Mouse (Mus musculus) kidney, embryonic 16.5 days (tissue): ENCODE data around the gene Espl1. TPM values are rescaled to one million over a fixed set of nuclear protein-coding genes. Genes with fewer than 3 reads are reported as not detected.

ENCODE experiments used
- ATAC-seq: fragments of 200-750 bp; cut with Nextera tagmentation; 2 replicates; pipeline ENCODE4 v1.8.0; 2017; ENCODE audit warnings: moderate TSS enrichment; ENCODE audit not compliant: low FRiP score, low TSS enrichment
- H3K27ac ChIP-seq: fragments of 300-500 bp; sonication (generic); 2 replicates; pipeline ENCODE4 v1.5.1; 2014; ENCODE audit warnings: low read length
- H3K27me3 ChIP-seq: fragments of 300-500 bp; sonication (generic); 2 replicates; pipeline ENCODE4 v1.6.1; 2014; ENCODE audit warnings: low read length, control low read depth, mixed read lengths; ENCODE audit not compliant: insufficient read depth
- H3K36me3 ChIP-seq: fragments of 300-500 bp; sonication (generic); 2 replicates; pipeline ENCODE4 v1.6.1; 2014; ENCODE audit warnings: low read length, control low read depth, mixed read lengths; ENCODE audit not compliant: insufficient read depth
- H3K4me1 ChIP-seq: fragments of 300-500 bp; sonication (generic); 2 replicates; pipeline ENCODE4 v1.6.1; 2014; ENCODE audit warnings: low read length, control low read depth, mixed read lengths; ENCODE audit not compliant: insufficient read depth
- H3K4me2 ChIP-seq: fragments of 300-500 bp; sonication (generic); replicated peaks from 2 replicates; pipeline ENCODE4 v1.6.1; 2014; ENCODE audit warnings: low read depth, low read length
- H3K4me3 ChIP-seq: fragments of 300-500 bp; sonication (generic); 2 replicates; pipeline ENCODE4 v1.5.1; 2014; ENCODE audit warnings: mild to moderate bottlenecking, low read length
- H3K9ac ChIP-seq: fragments of 300-500 bp; sonication (generic); replicated peaks from 2 replicates; pipeline ENCODE4 v1.6.1; 2014; ENCODE audit warnings: low read length
- H3K9me3 ChIP-seq: fragments of 300-500 bp; sonication (generic); 2 replicates; pipeline ENCODE4 v1.6.1; 2016; ENCODE audit warnings: low read length, control low read depth
- WGBS: fragments of 180-500 bp; shearing (Covaris S2); extraction: QIAGEN DNeasy Blood & Tissue Kit; methylation state at CpG from one replicate; pipeline ENCODE4 v1.1.7; 2014; 5-methylcytosine and 5-hydroxymethylcytosine counted together
- polyA plus RNA-seq: library from polyadenylated mRNA; unstranded; fragments of >200 nt; fragmentation: Nextera tagmentation; extraction: Ambion mirVana; gene quantifications from 2 replicates; pipeline ENCODE4 v1.2.1, GENCODE M21; 2015

Espl1 gene
- polyA plus RNA-seq, 1 experiment from 2014 or later = 33.6 TPM

DNA sequence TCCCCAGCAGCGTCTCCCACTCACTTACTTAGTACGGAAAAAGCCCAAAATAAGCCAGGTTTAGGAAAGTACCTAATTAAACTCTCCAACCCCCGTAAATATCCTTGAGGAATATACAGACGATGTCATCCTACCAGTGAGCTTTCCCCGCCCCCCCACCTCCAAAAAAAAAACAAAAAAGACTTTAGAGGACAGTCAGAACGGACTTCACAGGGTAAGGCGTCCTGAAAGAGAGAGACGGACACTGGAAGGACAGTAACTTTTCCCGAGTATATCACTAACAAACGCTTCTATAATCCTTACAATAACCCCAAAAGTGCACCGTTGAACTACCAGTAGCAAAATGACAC is 54.9 kb downstream of the Espl1 start:
- H3K27me3 ChIP-seq = no peaks in the 10 kb centered on the region
- peaks cover 11% of the 10 kb centered on the region for H3K4me1 ChIP-seq
- H3K4me2 ChIP-seq = peak overlapping the region; percentile 63
- peak; percentile 31; the same call in 1 of the 2 replicates for ATAC-seq
- peak overlapping the region; percentile 95 for H3K4me3 ChIP-seq
- H3K36me3 ChIP-seq = peaks cover 12% of the 10 kb centered on the region
- 9% methylated on average over 11 of the region's 11 CpGs for WGBS
- no peaks in the 10 kb centered on the region for H3K9me3 ChIP-seq
- peak overlapping the region; percentile 73 for H3K27ac ChIP-seq
- H3K9ac ChIP-seq = peak overlapping the region; percentile 67

DNA sequence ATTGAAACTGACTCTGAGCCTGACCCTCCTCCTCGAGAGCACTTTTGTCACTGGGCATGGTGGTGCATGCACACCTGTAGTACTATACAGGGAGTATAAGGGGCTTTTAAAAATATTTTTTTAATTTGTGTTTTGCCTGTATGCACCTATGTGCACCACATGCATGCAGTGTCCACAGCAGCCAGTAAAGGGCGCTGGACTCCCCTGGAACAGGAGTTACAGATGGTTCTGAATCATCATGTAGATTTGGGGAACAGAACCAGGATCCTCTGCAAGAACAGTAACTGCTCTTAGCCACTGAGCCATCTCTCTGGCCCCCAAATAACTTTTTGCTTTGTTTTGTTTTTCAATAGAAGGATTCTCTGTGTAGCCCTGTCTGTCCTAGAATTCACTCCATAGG is 56.1 kb downstream of the Espl1 start:
- peaks cover 6% of the 10 kb centered on the region; the same call in 1 of the 2 replicates for H3K36me3 ChIP-seq
- H3K27me3 ChIP-seq = no peaks in the 10 kb centered on the region
- H3K4me1 ChIP-seq = peaks cover 18% of the 10 kb centered on the region
- no peak overlapping the region for H3K4me2 ChIP-seq
- no peak overlapping the region for H3K27ac ChIP-seq
- no peak for ATAC-seq
- H3K4me3 ChIP-seq = no peak overlapping the region
- 60% methylated on average over 2 of the region's 2 CpGs for WGBS
- no peak overlapping the region for H3K9ac ChIP-seq
- no peaks in the 10 kb centered on the region for H3K9me3 ChIP-seq

DNA sequence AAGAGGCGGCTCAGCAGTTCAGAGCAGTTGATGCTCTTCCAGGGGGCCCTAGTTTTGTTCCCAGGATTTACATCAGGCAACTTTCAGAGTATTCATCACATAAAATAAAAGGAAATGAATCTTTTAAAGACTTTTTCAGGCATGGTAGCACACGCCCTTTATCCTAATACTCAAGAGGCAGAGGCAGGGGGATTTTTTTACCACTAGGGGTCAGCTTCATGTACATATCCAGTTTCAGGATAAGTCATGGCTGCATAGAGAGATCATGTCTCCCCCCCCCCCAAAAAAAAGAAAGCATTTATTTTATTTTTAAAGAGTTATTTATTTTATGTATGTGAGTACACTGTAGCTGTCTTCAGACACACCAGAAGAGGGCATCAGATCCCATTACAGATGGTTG is 57.9 kb downstream of the Espl1 start:
- Histone ChIP-seq H3K27me3 (peaks cover 11% of the 10 kb centered on the region), H3K36me3 (no peaks in the 10 kb centered on the region), H3K9me3 (no peaks in the 10 kb centered on the region), H3K4me1 (peaks cover 30% of the 10 kb centered on the region), H3K4me2 (no peak overlapping the region), H3K27ac (no peak overlapping the region), H3K9ac (no peak overlapping the region), H3K4me3 (no peak overlapping the region)
- ATAC-seq = no peak
- WGBS = 78% methylated on average over 2 of the region's 2 CpGs

DNA sequence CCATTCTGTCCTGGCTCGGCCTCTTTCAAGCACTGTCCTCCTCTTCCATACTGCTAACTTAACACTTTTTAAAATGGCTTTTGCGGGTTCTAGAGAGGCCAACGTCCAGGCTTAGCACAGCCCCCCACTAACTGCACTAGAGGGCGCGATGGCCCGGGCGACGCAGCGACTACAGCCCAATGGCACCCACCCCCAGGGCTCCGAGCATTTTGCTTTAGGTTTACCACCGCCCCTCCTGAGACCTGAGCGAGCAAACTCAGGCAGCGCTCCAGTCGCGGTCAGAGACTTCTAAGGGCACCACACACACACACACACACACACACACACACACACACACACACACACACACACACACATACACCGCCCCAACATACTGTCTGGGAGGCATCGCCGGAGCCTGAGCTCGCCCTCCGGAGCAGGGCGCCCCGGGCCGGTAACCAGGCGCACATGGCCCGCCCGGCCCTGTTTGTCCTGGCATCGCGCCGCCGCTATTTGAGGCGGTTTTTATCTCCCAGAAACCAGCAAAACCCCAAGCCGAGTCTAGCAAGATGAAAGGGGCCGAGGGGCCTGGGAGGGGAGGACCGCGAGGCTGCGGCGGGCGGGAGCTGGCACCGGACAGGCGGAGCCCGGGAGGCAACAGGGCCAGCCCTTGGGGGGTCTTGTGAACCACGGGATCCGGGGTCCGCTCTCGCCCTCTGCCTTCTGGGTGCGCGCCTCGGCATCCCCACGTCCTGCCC is 59.2 kb downstream of the Espl1 start:
- H3K4me3 ChIP-seq = peak overlapping the region; percentile 59
- peaks cover 12% of the 10 kb centered on the region for H3K27me3 ChIP-seq
- H3K4me1 ChIP-seq = peaks cover 23% of the 10 kb centered on the region
- H3K9ac ChIP-seq = peak overlapping the region; percentile 86
- ATAC-seq = peak; percentile 50
- under 1% methylated on average over 44 of the region's 49 CpGs for WGBS
- no peaks in the 10 kb centered on the region for H3K9me3 ChIP-seq
- peak overlapping the region; percentile 92 for H3K27ac ChIP-seq
- no peaks in the 10 kb centered on the region for H3K36me3 ChIP-seq
- peak overlapping the region; percentile 95 for H3K4me2 ChIP-seq

DNA sequence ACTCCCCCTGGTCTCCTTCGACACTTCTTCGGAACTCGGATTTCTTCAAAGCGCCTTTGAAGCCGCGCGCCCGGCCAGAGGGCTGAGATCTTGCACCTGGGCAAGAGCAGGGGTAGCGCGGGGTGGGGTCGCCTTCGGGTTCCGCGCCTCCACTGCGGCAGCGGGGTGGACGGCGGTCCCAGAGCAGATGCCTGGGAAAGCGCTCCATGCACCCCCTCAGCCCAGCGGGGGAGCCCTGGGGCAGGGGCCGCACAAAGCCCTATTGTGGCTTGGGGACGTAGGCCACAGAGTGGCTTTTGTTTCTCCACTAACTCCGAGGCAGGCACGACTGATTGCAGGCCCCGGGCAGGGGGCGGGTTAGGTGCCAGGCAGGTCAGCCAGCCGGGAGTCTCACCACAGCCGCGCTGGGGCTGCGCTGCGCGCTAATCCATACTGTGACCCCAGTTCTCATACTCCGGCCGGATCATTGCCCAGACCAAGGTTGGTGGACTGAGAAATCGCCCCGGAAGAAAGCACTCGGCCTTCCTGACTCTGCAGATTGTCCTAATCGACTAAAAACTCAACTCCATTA is 59.9 kb downstream of the Espl1 start:
- Histone ChIP-seq H3K4me3 (peak overlapping the region; percentile 59), H3K4me2 (peak overlapping the region; percentile 95), H3K27ac (peak overlapping the region; percentile 92), H3K27me3 (peaks cover 12% of the 10 kb centered on the region), H3K9me3 (no peaks in the 10 kb centered on the region), H3K4me1 (peaks cover 23% of the 10 kb centered on the region), H3K9ac (peak overlapping the region; percentile 86), H3K36me3 (no peaks in the 10 kb centered on the region)
- ATAC-seq = peak; percentile 66
- 3% methylated on average over 38 of the region's 38 CpGs for WGBS

DNA sequence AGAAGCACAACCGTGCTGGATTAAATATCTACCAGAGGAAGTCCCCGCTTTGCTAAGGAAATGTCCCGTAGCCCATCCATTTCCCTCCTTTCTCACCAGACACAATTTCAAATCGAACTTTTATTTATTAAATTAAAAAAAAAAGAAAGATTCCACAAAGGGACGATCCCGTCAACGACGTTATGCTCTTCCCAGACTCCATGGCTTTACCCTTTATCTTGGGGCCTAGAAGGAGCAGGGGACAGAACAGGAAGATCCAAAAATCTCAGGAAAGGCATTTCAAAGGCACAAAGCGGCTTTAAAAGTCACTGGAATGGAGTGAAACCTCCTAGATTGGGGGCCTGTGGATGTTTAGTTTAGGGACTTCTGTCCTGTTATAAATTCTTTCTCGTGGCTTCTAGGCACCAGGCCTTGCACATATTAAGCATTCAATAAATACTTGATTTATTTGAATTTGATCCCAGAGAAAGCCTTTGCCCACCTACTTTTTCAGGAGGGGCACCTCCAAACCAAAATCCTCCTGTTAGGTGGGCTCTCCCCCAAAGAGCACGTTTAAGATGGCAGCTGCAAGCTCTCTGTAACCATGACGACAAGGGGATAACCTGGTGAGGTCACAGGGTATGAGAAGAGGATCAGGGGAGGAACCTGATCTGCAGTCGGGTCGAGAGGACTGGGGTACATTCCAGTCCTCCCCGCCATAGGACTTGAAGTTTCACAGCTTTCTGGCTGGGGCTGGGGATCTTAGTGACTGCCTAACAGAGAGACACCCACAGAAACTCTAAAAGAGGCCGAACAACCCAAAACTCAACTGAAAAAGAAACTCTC is 60.6 kb downstream of the Espl1 start:
- Histone ChIP-seq H3K27ac (peak overlapping the region; percentile 92), H3K4me3 (peak overlapping the region; percentile 59), H3K4me1 (peaks cover 23% of the 10 kb centered on the region), H3K4me2 (peak overlapping the region; percentile 95), H3K36me3 (no peaks in the 10 kb centered on the region), H3K9me3 (no peaks in the 10 kb centered on the region), H3K27me3 (peaks cover 12% of the 10 kb centered on the region), H3K9ac (peak overlapping the region; percentile 86)
- no peak for ATAC-seq
- 41% methylated on average over 16 of the region's 16 CpGs for WGBS

DNA sequence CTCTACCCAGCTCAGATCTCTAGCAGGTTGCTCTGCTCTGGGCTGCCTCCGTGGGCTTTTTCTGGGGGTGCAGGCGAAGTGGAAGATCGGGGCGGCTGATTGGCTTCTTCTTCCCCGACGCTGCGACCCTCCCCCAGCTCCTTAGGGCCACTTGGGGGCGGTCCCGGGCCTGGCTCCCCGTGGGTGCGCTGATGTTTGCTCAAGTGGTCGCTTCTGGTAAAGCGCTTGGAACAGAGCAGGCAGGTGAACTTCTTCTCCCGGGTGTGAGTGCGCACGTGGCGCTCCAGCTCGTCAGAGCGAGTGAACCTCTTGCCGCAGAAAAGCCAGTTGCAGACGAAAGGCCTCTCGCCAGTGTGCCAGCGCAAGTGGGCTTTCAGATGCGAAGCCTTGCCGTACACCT is 62.1 kb downstream of the Espl1 start:
- ATAC-seq = no peak
- H3K9ac ChIP-seq = peak overlapping the region; percentile 52
- H3K27me3 ChIP-seq = peaks cover 16% of the 10 kb centered on the region
- no peaks in the 10 kb centered on the region for H3K36me3 ChIP-seq
- WGBS = 3% methylated on average over 25 of the region's 25 CpGs
- no peak overlapping the region for H3K27ac ChIP-seq
- H3K4me2 ChIP-seq = peak overlapping the region; percentile 53
- no peaks in the 10 kb centered on the region for H3K9me3 ChIP-seq
- H3K4me3 ChIP-seq = peak overlapping the region; percentile 23; the same call in 1 of the 2 replicates
- H3K4me1 ChIP-seq = peaks cover 32% of the 10 kb centered on the region

DNA sequence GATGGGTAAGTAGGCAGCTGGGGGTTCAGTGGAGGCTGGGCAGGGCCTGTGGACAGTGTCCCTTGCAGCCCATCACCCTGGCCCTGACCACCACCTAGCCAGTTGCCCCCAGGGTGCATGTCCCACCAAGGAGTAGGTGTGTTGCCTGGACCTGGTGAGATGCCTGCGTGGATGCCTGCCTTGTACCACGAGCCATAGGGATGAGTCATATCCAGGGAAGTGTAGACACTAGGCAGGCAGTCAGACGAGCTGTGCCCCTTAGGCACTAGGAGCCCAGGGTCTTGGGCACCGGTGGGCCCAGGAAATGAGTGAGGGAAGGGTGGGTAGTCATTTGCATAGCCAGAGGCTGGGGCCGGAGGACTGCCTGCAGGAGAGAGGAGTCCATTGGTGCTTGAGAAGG is 62.8 kb downstream of the Espl1 start:
- H3K27me3 ChIP-seq = peaks cover 16% of the 10 kb centered on the region
- 28% methylated on average over 5 of the region's 5 CpGs for WGBS
- no peak overlapping the region for H3K4me3 ChIP-seq
- ATAC-seq = no peak
- H3K4me1 ChIP-seq = peaks cover 32% of the 10 kb centered on the region
- no peak overlapping the region for H3K9ac ChIP-seq
- H3K27ac ChIP-seq = no peak overlapping the region
- H3K4me2 ChIP-seq = no peak overlapping the region
- no peaks in the 10 kb centered on the region for H3K36me3 ChIP-seq
- H3K9me3 ChIP-seq = no peaks in the 10 kb centered on the region

DNA sequence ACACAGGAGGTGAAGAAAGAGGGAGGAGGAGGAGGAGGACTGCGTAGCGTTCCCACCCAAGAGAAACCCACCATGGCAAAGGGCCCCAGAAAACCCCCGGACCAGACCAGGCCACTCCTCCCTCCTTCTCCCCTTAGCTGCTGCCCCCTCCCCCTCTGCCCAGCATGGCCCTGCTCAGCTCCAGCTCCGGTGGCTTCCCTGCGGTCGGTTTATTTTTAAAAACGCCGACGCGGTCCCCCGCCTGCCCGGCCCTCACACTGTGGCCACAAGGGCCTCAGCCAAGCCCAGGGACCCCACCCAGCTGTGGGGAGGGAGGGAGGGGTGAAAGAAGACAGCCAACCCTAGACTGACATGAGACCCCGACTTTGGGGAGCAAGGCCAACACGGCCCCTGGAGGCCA is 66.6 kb downstream of the Espl1 start:
- Histone ChIP-seq H3K4me3 (peak overlapping the region; percentile 26), H3K9ac (peak overlapping the region; percentile 68), H3K27me3 (peaks cover 14% of the 10 kb centered on the region), H3K9me3 (no peaks in the 10 kb centered on the region), H3K4me1 (peaks cover 36% of the 10 kb centered on the region), H3K36me3 (no peaks in the 10 kb centered on the region), H3K27ac (peak overlapping the region; percentile 59; the same call in 1 of the 2 replicates), H3K4me2 (peak overlapping the region; percentile 57)
- ATAC-seq = peak; percentile 49; the same call in 1 of the 2 replicates
- 4% methylated on average over 14 of the region's 14 CpGs for WGBS
